Mouse (Mus musculus): ENCODE measurements at regions not wholly inside any gene's neighbourhood (a gene's known extent, or its start where the extent isn't known, plus 50 kb on each side); places are given as distances from the start of the nearest gene placed in this dataset.

DNA sequence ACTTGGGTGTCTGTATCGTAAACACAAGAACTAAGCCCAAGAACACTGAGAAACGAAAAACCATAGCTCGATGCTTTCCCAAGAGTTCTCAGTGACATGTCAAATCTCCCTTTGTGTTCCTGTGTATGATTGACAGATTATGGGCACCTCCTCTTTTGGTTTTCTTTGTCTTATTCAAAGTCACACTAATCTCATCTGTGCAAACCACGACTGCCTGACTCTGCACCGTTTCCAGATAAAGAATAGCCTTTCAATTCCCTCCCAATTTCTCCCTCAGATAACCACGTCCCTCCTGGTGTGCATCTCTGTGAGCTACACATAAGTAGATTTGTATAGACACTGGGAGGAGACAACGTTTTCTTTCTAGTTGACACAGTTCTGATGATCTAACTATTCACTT lies 731.7 kb upstream of the Sox9 start:
- no peak for ATAC-seq (replicated peaks; ENCODE audit: low FRiP score)
- no peaks in the 10 kb centered on the region for H3K27me3 ChIP-seq
- H3K9me3 ChIP-seq (replicated peaks), result no peaks in the 10 kb centered on the region
- no peaks in the 10 kb centered on the region for H3K4me1 ChIP-seq
- no peak overlapping the region for H3K4me3 ChIP-seq (replicated peaks)
- no peak overlapping the region for H3K9ac ChIP-seq
- no peak overlapping the region for H3K27ac ChIP-seq
- WGBS, result 77% methylated on average over 7 of the region's 7 CpGs
- no peak overlapping the region for H3K4me2 ChIP-seq
- H3K36me3 ChIP-seq, result no peaks in the 10 kb centered on the region

DNA sequence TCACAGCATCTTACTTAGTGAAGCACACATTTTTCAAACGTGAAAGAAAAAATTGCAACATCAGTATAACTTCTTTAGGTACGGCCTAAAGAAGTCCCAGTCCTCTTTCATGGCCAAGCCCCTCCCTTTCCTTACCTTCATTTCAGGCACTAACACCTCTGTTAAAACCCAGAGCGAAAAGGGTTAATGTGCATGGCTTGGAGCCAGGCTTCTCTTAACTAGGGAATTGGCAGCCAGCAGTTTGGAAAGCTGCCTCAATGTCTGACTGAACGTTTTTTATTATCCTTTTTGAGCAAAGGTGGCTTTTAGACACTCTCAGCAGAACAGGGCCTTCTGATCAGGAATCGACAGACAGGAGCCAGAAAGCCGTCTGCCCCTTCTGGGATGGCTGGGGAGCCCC lies 726.4 kb upstream of the Sox9 start:
- Histone ChIP-seq H3K27me3 (no peaks in the 10 kb centered on the region), H3K4me1 (peaks cover 3% of the 10 kb centered on the region; the same call in 1 of the 2 replicates), H3K27ac (no peak overlapping the region), H3K9me3 (replicated peaks) (no peaks in the 10 kb centered on the region), H3K4me2 (no peak overlapping the region), H3K4me3 (replicated peaks) (no peak overlapping the region), H3K36me3 (no peaks in the 10 kb centered on the region), H3K9ac (no peak overlapping the region)
- WGBS, result 42% methylated on average over 6 of the region's 6 CpGs
- no peak for ATAC-seq (replicated peaks; ENCODE audit: low FRiP score)

- Histone ChIP-seq H3K4me2 (no peak overlapping the region), H3K4me1 (no peaks in the 10 kb centered on the region), H3K9me3 (replicated peaks) (no peaks in the 10 kb centered on the region), H3K9ac (no peak overlapping the region), H3K4me3 (replicated peaks) (no peak overlapping the region), H3K27ac (no peak overlapping the region), H3K36me3 (no peaks in the 10 kb centered on the region), H3K27me3 (no peaks in the 10 kb centered on the region)
- no peak for ATAC-seq (replicated peaks; ENCODE audit: low FRiP score)
- WGBS, result 81% methylated on average over 3 of the region's 3 CpGs
Observed at GRCm38 (mm10) chr11:112067176-112067575, 714.8 kb upstream of the Sox9 start.

GRCm38 (mm10) chr11:112068821-112069220 lies 713.2 kb upstream of the Sox9 start:
- Histone ChIP-seq H3K4me1 (no peaks in the 10 kb centered on the region), H3K4me2 (no peak overlapping the region), H3K4me3 (replicated peaks) (no peak overlapping the region), H3K27me3 (no peaks in the 10 kb centered on the region), H3K27ac (no peak overlapping the region), H3K9ac (no peak overlapping the region), H3K36me3 (no peaks in the 10 kb centered on the region), H3K9me3 (replicated peaks) (no peaks in the 10 kb centered on the region)
- ATAC-seq (replicated peaks; ENCODE audit: low FRiP score), result no peak
- WGBS, result 89% methylated on average over 4 of the region's 4 CpGs

DNA sequence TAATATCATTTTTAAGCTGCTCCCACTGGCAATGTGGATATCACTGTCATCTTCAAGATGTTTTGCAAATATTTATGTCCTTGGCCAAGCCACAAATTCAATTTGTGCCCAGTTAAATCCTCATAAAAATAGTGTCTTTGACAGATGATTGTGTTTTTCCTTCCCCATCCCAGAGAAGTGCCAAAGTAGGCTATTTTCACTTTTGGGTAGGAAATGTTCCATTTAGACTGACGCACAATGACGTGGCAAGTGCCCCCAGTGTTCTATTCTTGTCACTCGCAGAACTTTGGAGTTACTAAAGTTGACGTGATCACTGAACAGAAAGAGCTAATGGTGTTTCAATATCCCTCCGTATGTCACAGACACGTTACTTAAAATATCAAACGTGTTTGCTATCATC lies 710.5 kb upstream of the Sox9 start:
- Histone ChIP-seq H3K27ac (no peak overlapping the region), H3K4me1 (no peaks in the 10 kb centered on the region), H3K9me3 (replicated peaks) (no peaks in the 10 kb centered on the region), H3K4me2 (no peak overlapping the region), H3K4me3 (replicated peaks) (no peak overlapping the region), H3K27me3 (no peaks in the 10 kb centered on the region), H3K9ac (no peak overlapping the region), H3K36me3 (no peaks in the 10 kb centered on the region)
- ATAC-seq (replicated peaks; ENCODE audit: low FRiP score), result no peak
- 83% methylated on average over 7 of the region's 7 CpGs for WGBS

DNA sequence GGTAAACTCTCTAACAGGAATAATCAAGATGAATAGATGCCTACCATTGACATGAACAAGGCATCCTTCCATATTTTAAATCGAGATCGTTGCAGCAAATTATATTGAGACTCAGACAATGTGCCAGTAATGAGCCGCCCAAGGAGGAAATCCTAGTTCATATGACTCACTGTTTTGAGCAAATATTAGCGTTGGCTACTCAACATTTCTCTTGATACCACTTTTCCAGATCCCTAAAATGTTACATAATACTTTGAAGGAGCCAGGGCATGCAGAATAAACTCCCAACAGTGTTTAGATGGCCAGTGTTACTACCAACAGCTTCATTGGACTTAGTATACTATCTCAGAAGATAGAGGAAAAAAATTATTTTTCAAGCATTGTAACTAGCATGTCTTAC lies 700.6 kb upstream of the Sox9 start:
- Histone ChIP-seq H3K4me2 (no peak overlapping the region), H3K9ac (no peak overlapping the region), H3K27ac (no peak overlapping the region), H3K9me3 (replicated peaks) (no peaks in the 10 kb centered on the region), H3K36me3 (no peaks in the 10 kb centered on the region), H3K4me3 (replicated peaks) (no peak overlapping the region), H3K27me3 (no peaks in the 10 kb centered on the region), H3K4me1 (0 out of 2 replicates have a peak, but pooled peaks cover 3% of the 10 kb centered on the region)
- 92% methylated on average over 4 of the region's 4 CpGs for WGBS
- ATAC-seq (replicated peaks; ENCODE audit: low FRiP score), result no peak

GRCm38 (mm10) chr11:112083019-112083418 lies 699.0 kb upstream of the Sox9 start:
- H3K4me1 ChIP-seq, result 0 out of 2 replicates have a peak, but pooled peaks cover 3% of the 10 kb centered on the region
- no peak overlapping the region for H3K27ac ChIP-seq
- H3K4me3 ChIP-seq (replicated peaks), result no peak overlapping the region
- 44% methylated on average over 4 of the region's 4 CpGs for whole genome bisulfite sequencing
- H3K4me2 ChIP-seq, result no peak overlapping the region
- ATAC-seq (replicated peaks; ENCODE audit: low FRiP score), result no peak
- H3K36me3 ChIP-seq, result no peaks in the 10 kb centered on the region
- no peak overlapping the region for H3K9ac ChIP-seq
- H3K9me3 ChIP-seq (replicated peaks), result no peaks in the 10 kb centered on the region
- H3K27me3 ChIP-seq, result no peaks in the 10 kb centered on the region

- WGBS, result 78% methylated on average over 8 of the region's 8 CpGs
- Histone ChIP-seq H3K9me3 (replicated peaks) (no peaks in the 10 kb centered on the region), H3K4me1 (no peaks in the 10 kb centered on the region), H3K36me3 (no peaks in the 10 kb centered on the region), H3K4me3 (replicated peaks) (no peak overlapping the region), H3K27ac (no peak overlapping the region), H3K27me3 (no peaks in the 10 kb centered on the region), H3K9ac (no peak overlapping the region), H3K4me2 (no peak overlapping the region)
- no peak for ATAC-seq (replicated peaks; ENCODE audit: low FRiP score)
Observed at GRCm38 (mm10) chr11:112092168-112092567, 689.9 kb upstream of the Sox9 start.

DNA sequence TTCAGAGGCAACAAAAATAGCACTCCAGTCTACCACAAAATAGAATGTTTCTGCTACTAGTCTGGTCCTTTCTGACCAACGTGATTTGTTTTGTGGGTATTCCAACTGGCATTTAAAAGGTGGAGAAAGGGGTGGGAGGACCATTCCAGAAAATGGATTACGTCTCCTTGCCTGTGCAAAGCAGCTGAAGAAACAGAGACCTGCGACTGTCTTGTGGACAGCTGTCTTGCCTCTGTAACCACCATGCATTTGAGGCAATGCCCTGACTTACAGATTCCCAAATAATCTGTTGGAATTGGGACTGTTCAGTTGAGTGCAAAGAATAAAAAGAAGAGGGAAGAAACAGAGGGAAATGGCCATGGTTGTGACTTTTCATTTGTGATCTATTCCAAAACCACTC lies 687.0 kb upstream of the Sox9 start:
- Histone ChIP-seq H3K27me3 (no peaks in the 10 kb centered on the region), H3K9ac (no peak overlapping the region), H3K4me3 (replicated peaks) (no peak overlapping the region), H3K4me2 (no peak overlapping the region), H3K4me1 (no peaks in the 10 kb centered on the region), H3K27ac (no peak overlapping the region), H3K36me3 (no peaks in the 10 kb centered on the region), H3K9me3 (replicated peaks) (no peaks in the 10 kb centered on the region)
- WGBS, result 41% methylated on average over 3 of the region's 3 CpGs
- no peak for ATAC-seq (replicated peaks; ENCODE audit: low FRiP score)

GRCm38 (mm10) chr11:112098161-112098560 lies 683.9 kb upstream of the Sox9 start:
- Histone ChIP-seq H3K27ac (no peak overlapping the region), H3K36me3 (no peaks in the 10 kb centered on the region), H3K9ac (no peak overlapping the region), H3K4me1 (no peaks in the 10 kb centered on the region), H3K4me2 (no peak overlapping the region), H3K9me3 (replicated peaks) (no peaks in the 10 kb centered on the region), H3K27me3 (no peaks in the 10 kb centered on the region), H3K4me3 (replicated peaks) (no peak overlapping the region)
- 46% methylated on average over 1 of the region's 1 CpGs for WGBS
- ATAC-seq (replicated peaks; ENCODE audit: low FRiP score), result no peak

- ATAC-seq (replicated peaks; ENCODE audit: low FRiP score), result no peak
- no peak overlapping the region for H3K4me3 ChIP-seq (replicated peaks)
- H3K4me2 ChIP-seq, result no peak overlapping the region
- WGBS, result 58% methylated on average over 2 of the region's 2 CpGs
- no peak overlapping the region for H3K9ac ChIP-seq
- H3K9me3 ChIP-seq (replicated peaks), result no peaks in the 10 kb centered on the region
- no peak overlapping the region for H3K27ac ChIP-seq
- H3K4me1 ChIP-seq, result peaks cover 3% of the 10 kb centered on the region; the same call in 1 of the 2 replicates
- H3K27me3 ChIP-seq, result 0 out of 2 replicates have a peak, but pooled peaks cover 4% of the 10 kb centered on the region
- no peaks in the 10 kb centered on the region for H3K36me3 ChIP-seq
Observed at GRCm38 (mm10) chr11:112103252-112103651, 678.8 kb upstream of the Sox9 start.

GRCm38 (mm10) chr11:112106891-112107290 lies 675.1 kb upstream of the Sox9 start:
- H3K4me3 ChIP-seq (replicated peaks), result no peak overlapping the region
- no peak overlapping the region for H3K9ac ChIP-seq
- H3K9me3 ChIP-seq (replicated peaks), result no peaks in the 10 kb centered on the region
- 33% methylated on average over 4 of the region's 4 CpGs for WGBS
- 0 out of 2 replicates have a peak overlapping the region, but pooled peaks have one; percentile 12 for H3K4me2 ChIP-seq
- H3K27ac ChIP-seq, result no peak overlapping the region
- H3K4me1 ChIP-seq, result peaks cover 3% of the 10 kb centered on the region; the same call in 1 of the 2 replicates
- peak; percentile 76 for ATAC-seq (replicated peaks; ENCODE audit: low FRiP score)
- H3K36me3 ChIP-seq, result no peaks in the 10 kb centered on the region
- 0 out of 2 replicates have a peak, but pooled peaks cover 4% of the 10 kb centered on the region for H3K27me3 ChIP-seq

DNA sequence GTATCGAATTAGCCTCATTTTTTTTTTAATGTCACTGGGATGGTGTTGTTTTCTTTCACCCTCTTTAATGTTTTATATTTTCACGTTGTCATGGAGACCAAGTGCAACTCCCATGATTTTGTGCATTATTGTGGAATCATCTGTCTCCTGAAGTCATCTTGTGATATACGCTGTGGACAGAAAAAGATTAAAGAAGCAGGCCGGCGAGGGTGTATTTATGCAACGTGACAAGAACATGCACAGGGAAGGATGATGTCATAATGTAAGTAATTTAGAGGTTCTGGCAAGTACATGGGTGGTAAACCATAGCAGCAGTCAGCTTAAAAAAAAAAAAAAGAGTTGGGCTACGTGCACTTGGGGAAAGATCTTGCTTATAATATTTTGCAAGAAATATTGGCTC lies 674.7 kb upstream of the Sox9 start:
- ATAC-seq (replicated peaks; ENCODE audit: low FRiP score), result 0 out of 2 replicates have a peak, but pooled peaks have one; percentile 29
- H3K27ac ChIP-seq, result no peak overlapping the region
- 0 out of 2 replicates have a peak overlapping the region, but pooled peaks have one; percentile 12 for H3K4me2 ChIP-seq
- H3K9ac ChIP-seq, result no peak overlapping the region
- 0 out of 2 replicates have a peak, but pooled peaks cover 4% of the 10 kb centered on the region for H3K27me3 ChIP-seq
- H3K36me3 ChIP-seq, result no peaks in the 10 kb centered on the region
- peaks cover 3% of the 10 kb centered on the region; the same call in 1 of the 2 replicates for H3K4me1 ChIP-seq
- no peaks in the 10 kb centered on the region for H3K9me3 ChIP-seq (replicated peaks)
- WGBS, result 36% methylated on average over 7 of the region's 7 CpGs
- no peak overlapping the region for H3K4me3 ChIP-seq (replicated peaks)
